Mouse (Mus musculus) intestine, embryonic 15.5 days (tissue): ENCODE data around the gene Boc. TPM values are rescaled to one million over a fixed set of nuclear protein-coding genes. Genes with fewer than 3 reads are reported as not detected.

Source experiments
- ATAC-seq: fragments of 200-750 bp; cut with Nextera tagmentation; 2 replicates; pipeline ENCODE4 v1.8.0; 2017; ENCODE audit warnings: moderate TSS enrichment, moderate library complexity
- H3K27ac ChIP-seq: fragments of 300-500 bp; sonication (generic); 2 replicates; pipeline ENCODE4 v1.5.1; 2015; ENCODE audit warnings: mild to moderate bottlenecking, inconsistent platforms
- H3K27me3 ChIP-seq: fragments of 300-500 bp; sonication (generic); replicated peaks from 2 replicates; pipeline ENCODE4 v1.6.1; 2015; ENCODE audit warnings: inconsistent platforms
- H3K36me3 ChIP-seq: fragments of 300-500 bp; sonication (generic); 2 replicates; pipeline ENCODE4 v1.6.1; 2015; ENCODE audit warnings: inconsistent platforms
- H3K4me1 ChIP-seq: fragments of 300-500 bp; sonication (generic); replicated peaks from 2 replicates; pipeline ENCODE4 v1.6.1; 2015; ENCODE audit warnings: inconsistent platforms
- H3K4me2 ChIP-seq: fragments of 300-500 bp; sonication (generic); replicated peaks from 2 replicates; pipeline ENCODE4 v1.6.1; 2015; ENCODE audit warnings: mild to moderate bottlenecking, inconsistent platforms
- H3K4me3 ChIP-seq: fragments of 300-500 bp; sonication (generic); replicated peaks from 2 replicates; pipeline ENCODE4 v1.5.1; 2015; ENCODE audit warnings: inconsistent platforms
- H3K9ac ChIP-seq: fragments of 300-500 bp; sonication (generic); 2 replicates; pipeline ENCODE4 v1.6.1; 2015; ENCODE audit warnings: inconsistent platforms
- H3K9me3 ChIP-seq: fragments of 300-500 bp; sonication (generic); 2 replicates; pipeline ENCODE4 v1.6.1; 2016; ENCODE audit warnings: inconsistent platforms
- WGBS: fragments of 180-500 bp; shearing (Covaris S2); methylation state at CpG from one replicate; pipeline ENCODE4 v1.1.7; 2015; 5-methylcytosine and 5-hydroxymethylcytosine counted together
- polyA plus RNA-seq: library from polyadenylated mRNA; unstranded; fragments of >200 nt; fragmentation: Nextera tagmentation; extraction: Ambion mirVana; gene quantifications from 2 replicates; pipeline ENCODE4 v1.2.1, GENCODE M21; 2015

Gene Boc
- polyA plus RNA-seq, 1 experiment from 2014 or later, result 10.3 TPM

DNA sequence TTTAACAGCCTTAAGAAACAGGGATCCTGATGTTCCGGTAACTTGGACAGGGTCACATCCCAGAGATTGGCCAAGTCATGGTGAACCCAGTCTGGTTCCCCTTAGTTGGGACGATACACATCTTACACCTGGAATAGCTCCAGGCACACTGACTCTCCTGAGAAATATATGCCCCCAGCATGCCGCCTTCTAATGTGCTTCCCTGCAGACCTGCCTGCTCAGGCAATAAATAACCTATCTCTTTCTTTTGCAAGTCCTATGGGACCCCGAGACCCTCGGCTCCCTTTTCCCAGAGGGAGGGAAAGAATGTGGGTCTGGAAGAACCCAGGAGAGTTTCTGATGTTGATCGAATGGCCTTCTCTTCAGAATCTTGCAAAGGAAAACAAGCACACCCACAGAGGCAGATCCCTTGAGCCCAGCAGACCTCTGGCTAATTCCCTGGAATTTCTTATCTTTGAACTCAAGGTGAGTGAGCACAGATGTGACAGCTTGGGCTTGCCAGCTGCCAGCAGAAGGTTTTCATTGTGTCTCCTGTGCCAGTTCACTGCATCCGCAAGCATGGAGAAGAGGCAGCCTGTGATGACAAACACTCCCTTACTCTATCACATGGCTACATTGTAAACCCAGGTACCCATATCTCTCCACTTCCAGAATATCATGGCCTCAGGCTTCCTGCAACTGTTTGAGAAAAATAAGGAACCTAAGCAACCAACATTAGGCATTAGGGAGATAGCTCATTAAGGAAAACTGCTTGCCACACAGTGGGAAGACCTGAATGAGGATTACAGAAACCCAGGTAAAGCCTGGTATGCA is 8.6 kb downstream of the Boc start:
- peaks cover 12% of the 10 kb centered on the region; the same call in 1 of the 2 replicates for H3K4me1 ChIP-seq
- H3K27ac ChIP-seq, result no peak overlapping the region

DNA sequence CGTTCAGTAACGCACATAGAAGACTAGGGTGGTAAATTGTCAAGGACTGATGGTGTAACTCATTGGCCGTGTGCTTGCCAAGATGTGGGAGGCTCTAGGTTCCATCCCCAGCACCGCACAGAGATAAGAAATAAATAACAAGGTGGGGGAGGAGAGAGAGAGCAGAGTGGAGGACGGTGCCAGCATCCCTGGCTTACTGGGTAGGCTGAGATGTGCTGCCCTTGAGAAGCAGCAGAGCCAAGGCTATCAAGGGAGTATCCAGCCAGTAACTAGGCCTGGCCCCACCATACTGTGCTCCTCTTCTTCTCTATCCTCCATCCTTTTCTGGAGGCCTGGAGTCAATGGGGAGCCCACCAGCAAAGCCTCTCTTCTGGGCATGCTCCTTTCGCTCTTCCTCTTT is 9.3 kb downstream of the Boc start:
- H3K36me3 ChIP-seq, result no peaks in the 10 kb centered on the region
- ATAC-seq, result no peak
- no peak overlapping the region for H3K4me2 ChIP-seq
- no peak overlapping the region for H3K4me3 ChIP-seq
- no peak overlapping the region for H3K9ac ChIP-seq
- WGBS, result 57% methylated on average over 6 of the region's 6 CpGs
- H3K4me1 ChIP-seq, result peaks cover 12% of the 10 kb centered on the region; the same call in 1 of the 2 replicates
- no peaks in the 10 kb centered on the region for H3K27me3 ChIP-seq
- H3K27ac ChIP-seq, result no peak overlapping the region
- H3K9me3 ChIP-seq, result no peaks in the 10 kb centered on the region

More for the DNA sequence above, 8.6 kb downstream of the Boc start:
- Histone ChIP-seq H3K36me3 (no peaks in the 10 kb centered on the region), H3K27me3 (no peaks in the 10 kb centered on the region), H3K4me3 (no peak overlapping the region), H3K4me2 (no peak overlapping the region), H3K9me3 (no peaks in the 10 kb centered on the region), H3K9ac (no peak overlapping the region)
- ATAC-seq, result no peak
- WGBS, result 50% methylated on average over 7 of the region's 7 CpGs

DNA sequence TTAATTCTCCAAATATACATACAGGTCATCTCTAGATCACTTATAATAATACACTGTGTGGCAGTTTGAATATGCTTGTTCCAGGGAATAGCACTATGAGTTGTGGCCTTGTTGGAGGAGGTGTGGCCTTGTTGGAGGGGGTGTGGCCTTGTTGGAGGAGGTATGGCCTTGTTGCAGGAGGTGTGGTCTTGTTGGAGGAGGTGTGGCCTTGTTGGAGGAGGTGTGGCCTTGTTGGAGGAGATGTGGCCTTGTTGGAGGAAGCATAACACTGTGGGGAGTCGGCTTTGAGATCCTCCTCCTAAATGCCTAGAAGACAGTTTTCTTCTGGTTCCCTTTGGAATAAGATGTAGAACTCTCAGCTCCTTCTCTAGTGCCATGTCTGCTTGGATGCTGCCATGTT is 10.7 kb downstream of the Boc start:
- WGBS, result 91% methylated on average over 1 of the region's 1 CpGs
- ATAC-seq, result no peak
- no peaks in the 10 kb centered on the region for H3K9me3 ChIP-seq
- H3K27me3 ChIP-seq, result no peaks in the 10 kb centered on the region
- H3K4me1 ChIP-seq, result peaks cover 16% of the 10 kb centered on the region; the same call in 1 of the 2 replicates
- no peak overlapping the region for H3K4me3 ChIP-seq
- H3K4me2 ChIP-seq, result no peak overlapping the region
- H3K36me3 ChIP-seq, result no peaks in the 10 kb centered on the region
- no peak overlapping the region for H3K9ac ChIP-seq
- no peak overlapping the region for H3K27ac ChIP-seq

DNA sequence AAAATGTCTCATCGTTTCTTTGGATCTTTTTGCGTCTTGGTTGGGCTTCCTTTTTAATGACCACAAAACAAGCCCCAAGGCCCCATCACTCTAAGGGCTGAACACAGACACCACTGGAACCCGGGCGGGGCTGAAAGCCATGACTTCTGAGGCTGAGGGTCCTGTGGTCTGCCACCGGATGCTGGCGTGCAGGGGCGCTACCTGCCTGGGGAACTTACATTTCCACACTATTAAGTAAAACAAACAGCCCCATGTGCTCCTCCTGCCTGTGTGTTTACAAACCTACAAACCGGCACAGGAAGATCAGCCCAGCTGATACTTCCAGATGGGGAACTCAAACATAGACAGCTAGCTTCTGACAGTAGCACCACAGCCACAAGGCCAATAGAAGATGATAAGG is 11.9 kb downstream of the Boc start:
- no peak for ATAC-seq
- 54% methylated on average over 8 of the region's 8 CpGs for WGBS
- H3K9ac ChIP-seq, result no peak overlapping the region
- no peaks in the 10 kb centered on the region for H3K27me3 ChIP-seq
- H3K36me3 ChIP-seq, result no peaks in the 10 kb centered on the region
- H3K27ac ChIP-seq, result no peak overlapping the region
- H3K4me3 ChIP-seq, result no peak overlapping the region
- H3K9me3 ChIP-seq, result no peaks in the 10 kb centered on the region
- peaks cover 22% of the 10 kb centered on the region for H3K4me1 ChIP-seq
- no peak overlapping the region for H3K4me2 ChIP-seq

DNA sequence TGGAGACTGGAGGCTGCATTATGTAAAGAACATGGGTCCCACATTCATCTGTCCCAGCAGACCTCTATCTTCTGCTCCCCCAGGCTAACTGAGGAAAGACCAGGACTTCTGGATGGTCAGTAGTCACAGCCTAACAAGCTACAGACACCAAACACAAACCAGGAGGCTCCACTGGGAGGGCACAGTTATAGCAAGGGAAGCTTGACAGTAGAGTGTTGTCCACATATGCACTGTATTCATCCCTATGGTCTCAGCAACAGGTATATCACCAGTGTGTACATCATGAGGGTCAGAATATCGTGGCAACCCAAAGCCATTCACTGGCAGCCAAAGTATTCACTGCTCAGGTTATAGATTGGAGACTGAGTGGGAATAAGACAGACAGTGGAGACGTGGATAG is 12.8 kb downstream of the Boc start:
- no peak for ATAC-seq
- H3K9me3 ChIP-seq, result no peaks in the 10 kb centered on the region
- no peak overlapping the region for H3K4me2 ChIP-seq
- H3K4me3 ChIP-seq, result no peak overlapping the region
- H3K27me3 ChIP-seq, result no peaks in the 10 kb centered on the region
- WGBS, result 84% methylated on average over 2 of the region's 2 CpGs
- no peaks in the 10 kb centered on the region for H3K36me3 ChIP-seq
- peaks cover 18% of the 10 kb centered on the region for H3K4me1 ChIP-seq
- no peak overlapping the region for H3K27ac ChIP-seq
- no peak overlapping the region for H3K9ac ChIP-seq

DNA sequence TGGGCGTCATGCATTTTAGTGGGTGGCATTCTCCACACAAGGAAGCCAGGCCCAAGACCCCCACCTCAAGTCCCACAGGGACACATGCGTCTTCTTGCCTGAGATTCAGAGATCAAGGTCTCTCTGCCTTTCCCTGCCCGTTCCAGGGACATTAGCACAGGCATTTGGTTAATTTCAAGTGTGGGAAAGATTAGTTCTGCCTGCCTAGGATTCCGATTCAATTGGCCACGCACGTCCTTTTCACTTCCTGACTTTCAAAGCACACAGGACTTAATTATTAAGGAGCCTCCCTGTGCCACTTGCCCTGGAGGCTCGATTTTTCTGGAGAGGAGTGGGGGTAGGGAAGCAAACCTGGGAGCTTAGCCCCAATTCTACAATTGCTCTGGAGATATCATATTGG is 13.5 kb downstream of the Boc start:
- ATAC-seq, result no peak
- no peak overlapping the region for H3K27ac ChIP-seq

DNA sequence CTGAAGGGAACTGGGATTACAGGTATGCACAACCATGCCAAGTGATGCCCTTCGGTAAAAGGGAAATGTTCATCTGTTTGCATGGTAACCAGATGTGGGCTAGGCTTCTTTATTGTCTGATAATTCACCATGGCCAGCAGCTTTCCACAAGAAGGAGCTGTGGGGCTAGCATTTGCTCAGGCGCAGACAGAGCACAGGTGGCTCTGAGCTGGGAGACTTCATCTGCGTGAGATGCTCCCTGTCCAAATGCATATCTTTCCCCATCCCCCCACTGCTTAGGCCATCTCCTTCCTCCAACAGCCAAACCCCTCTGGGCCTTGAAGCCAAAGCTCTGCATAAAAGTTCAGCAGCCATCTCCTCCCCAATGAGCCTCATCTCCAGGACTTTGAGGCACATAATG is 15.6 kb downstream of the Boc start:
- H3K4me2 ChIP-seq, result no peak overlapping the region
- peaks cover 24% of the 10 kb centered on the region for H3K4me1 ChIP-seq
- H3K9me3 ChIP-seq, result no peaks in the 10 kb centered on the region
- no peaks in the 10 kb centered on the region for H3K27me3 ChIP-seq
- H3K27ac ChIP-seq, result 0 out of 2 replicates have a peak overlapping the region, but pooled peaks have one; percentile 9
- H3K9ac ChIP-seq, result no peak overlapping the region
- WGBS, result 46% methylated on average over 3 of the region's 3 CpGs
- no peak overlapping the region for H3K4me3 ChIP-seq
- no peaks in the 10 kb centered on the region for H3K36me3 ChIP-seq
- ATAC-seq, result no peak

More for the DNA sequence above, 13.5 kb downstream of the Boc start:
- 58% methylated on average over 7 of the region's 7 CpGs for WGBS
- H3K36me3 ChIP-seq, result no peaks in the 10 kb centered on the region
- H3K4me1 ChIP-seq, result peaks cover 14% of the 10 kb centered on the region
- no peaks in the 10 kb centered on the region for H3K27me3 ChIP-seq
- no peaks in the 10 kb centered on the region for H3K9me3 ChIP-seq
- no peak overlapping the region for H3K4me3 ChIP-seq
- H3K4me2 ChIP-seq, result no peak overlapping the region
- no peak overlapping the region for H3K9ac ChIP-seq

DNA sequence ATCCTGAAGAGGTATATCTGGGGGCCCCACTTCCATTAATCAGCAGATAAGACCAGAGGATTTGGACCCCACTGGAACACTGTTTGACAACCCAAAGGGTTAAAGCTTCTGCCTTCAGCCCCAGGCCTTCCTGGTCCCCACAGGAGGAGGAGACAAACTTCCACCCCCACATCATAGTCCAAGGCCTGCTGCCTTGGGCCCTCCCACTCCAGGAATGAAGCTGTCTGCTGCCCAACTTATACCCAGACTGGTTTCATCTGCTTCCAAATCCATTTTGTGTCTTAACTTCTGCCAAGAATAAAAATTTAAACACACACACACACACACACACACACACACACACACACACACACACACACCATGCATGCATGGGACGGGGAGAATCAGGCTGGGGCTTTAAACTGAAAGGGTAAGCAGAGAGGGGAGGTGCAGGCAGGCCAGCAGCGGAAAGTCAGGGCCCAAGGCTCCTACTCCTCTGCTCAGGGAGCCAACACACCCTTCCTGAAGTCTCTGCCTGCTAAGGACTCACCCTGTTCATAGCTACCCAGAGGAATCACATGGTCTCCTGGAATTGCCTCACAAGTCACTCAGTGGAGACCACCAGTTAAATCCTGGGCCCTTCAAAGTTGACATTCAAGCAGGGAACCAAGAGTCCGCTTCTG is 16.5 kb downstream of the Boc start:
- no peaks in the 10 kb centered on the region for H3K27me3 ChIP-seq
- ATAC-seq, result peak; percentile 86
- H3K9ac ChIP-seq, result no peak overlapping the region
- no peak overlapping the region for H3K4me2 ChIP-seq
- H3K9me3 ChIP-seq, result no peaks in the 10 kb centered on the region
- no peak overlapping the region for H3K4me3 ChIP-seq
- H3K27ac ChIP-seq, result peak overlapping the region; percentile 48; the same call in 1 of the 2 replicates
- H3K4me1 ChIP-seq, result peaks cover 27% of the 10 kb centered on the region
- no peaks in the 10 kb centered on the region for H3K36me3 ChIP-seq
- WGBS, result 54% methylated on average over 3 of the region's 3 CpGs

DNA sequence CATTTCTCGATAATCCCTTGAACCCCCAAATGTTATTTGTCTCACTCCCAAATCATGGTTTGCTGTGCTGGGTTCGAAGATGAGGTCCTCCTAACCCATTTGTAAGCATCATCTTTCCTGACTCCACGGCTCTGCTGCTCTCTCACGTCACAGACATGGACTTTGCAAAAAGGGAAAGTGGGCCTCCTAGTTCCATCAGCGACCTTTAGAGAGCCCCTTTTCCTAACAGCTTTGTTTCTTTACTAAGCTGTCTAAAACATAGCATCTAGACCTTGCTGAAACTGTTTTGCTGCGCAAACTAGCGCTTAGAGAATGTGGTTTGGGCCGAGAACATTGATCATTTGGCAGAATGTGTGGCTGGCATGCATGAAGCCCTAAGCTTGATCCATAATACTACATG is 19.1 kb downstream of the Boc start:
- no peaks in the 10 kb centered on the region for H3K27me3 ChIP-seq
- H3K27ac ChIP-seq, result no peak overlapping the region
- no peak overlapping the region for H3K4me2 ChIP-seq
- 64% methylated on average over 8 of the region's 8 CpGs for WGBS
- H3K4me3 ChIP-seq, result no peak overlapping the region
- H3K36me3 ChIP-seq, result no peaks in the 10 kb centered on the region
- peaks cover 27% of the 10 kb centered on the region for H3K4me1 ChIP-seq
- no peak overlapping the region for H3K9ac ChIP-seq
- no peak for ATAC-seq
- H3K9me3 ChIP-seq, result no peaks in the 10 kb centered on the region

DNA sequence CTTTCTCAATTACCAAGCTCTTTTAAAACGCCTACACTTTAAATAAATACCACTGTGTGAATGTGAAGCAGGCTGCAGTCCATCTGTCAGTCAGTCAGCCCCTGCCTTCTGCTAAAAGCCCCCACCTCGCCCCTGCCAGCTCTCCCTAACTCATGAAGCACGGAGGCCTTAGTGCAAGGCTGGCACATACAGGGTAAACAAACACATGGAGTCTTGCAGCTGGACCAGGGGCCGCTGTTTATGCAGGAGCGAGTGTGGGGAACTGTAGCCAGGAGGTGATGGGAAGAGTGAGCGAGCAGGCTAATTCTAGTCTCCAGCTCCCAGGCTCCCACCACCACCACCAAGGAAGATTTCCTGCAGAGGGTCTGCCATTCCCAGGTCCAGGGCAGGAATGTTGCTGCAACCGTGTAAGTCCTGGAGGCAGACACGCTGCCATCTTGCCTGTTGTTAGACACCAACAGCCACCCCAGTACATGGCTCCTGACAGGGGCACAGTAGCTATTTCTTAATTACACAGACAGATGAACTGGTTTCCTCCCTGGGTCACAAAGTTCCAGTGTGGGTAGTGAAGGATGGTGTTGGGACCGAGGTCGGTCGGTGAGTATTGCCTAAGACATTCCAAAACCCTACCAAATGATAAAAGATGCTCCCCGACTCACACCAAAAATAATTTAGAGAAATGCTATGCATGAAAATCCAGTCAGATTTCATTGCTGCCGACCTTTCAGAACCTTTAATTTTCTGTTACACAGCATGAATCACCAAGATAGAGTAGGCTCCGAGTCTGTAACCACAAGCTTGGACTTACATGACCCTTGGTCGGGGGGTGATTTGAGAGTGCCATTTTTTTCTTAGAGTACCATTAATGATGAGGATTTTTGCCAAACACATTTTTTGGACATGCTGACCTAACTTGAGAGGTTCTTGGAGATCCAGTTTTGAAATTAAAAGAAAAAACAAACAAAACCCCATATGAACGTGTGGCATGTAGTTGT is 20.0 kb downstream of the Boc start:
- no peaks in the 10 kb centered on the region for H3K9me3 ChIP-seq
- peaks cover 27% of the 10 kb centered on the region for H3K4me1 ChIP-seq
- no peak overlapping the region for H3K27ac ChIP-seq
- WGBS, result 49% methylated on average over 16 of the region's 16 CpGs
- no peak overlapping the region for H3K4me3 ChIP-seq
- H3K4me2 ChIP-seq, result no peak overlapping the region
- no peaks in the 10 kb centered on the region for H3K36me3 ChIP-seq
- H3K27me3 ChIP-seq, result no peaks in the 10 kb centered on the region
- no peak overlapping the region for H3K9ac ChIP-seq
- 0 out of 2 replicates have a peak, but pooled peaks have one; percentile 12 for ATAC-seq

DNA sequence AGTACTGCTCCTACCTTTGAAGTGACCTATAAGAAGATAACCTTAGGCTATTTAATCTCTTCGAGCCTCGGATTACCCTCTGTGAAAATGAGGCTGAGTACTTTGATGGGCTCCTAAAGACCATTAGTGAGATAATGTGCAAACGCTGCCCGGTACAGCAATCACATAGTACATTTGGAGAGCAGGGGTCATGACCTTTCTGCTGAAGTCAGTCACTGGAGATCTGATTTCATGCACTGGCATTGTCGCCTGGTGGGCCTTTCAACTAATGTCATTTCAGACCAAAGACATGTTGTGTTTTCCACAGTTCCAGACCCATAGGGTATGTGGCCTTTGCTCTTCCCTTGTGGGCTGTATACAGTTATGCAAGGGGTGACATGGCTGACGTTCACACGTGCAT is 24.6 kb downstream of the Boc start:
- H3K9me3 ChIP-seq, result no peaks in the 10 kb centered on the region
- H3K4me2 ChIP-seq, result no peak overlapping the region
- H3K4me1 ChIP-seq, result peaks cover 25% of the 10 kb centered on the region
- 35% methylated on average over 7 of the region's 7 CpGs for WGBS
- H3K27me3 ChIP-seq, result no peaks in the 10 kb centered on the region
- H3K36me3 ChIP-seq, result no peaks in the 10 kb centered on the region
- H3K9ac ChIP-seq, result no peak overlapping the region
- no peak for ATAC-seq
- no peak overlapping the region for H3K4me3 ChIP-seq
- no peak overlapping the region for H3K27ac ChIP-seq

DNA sequence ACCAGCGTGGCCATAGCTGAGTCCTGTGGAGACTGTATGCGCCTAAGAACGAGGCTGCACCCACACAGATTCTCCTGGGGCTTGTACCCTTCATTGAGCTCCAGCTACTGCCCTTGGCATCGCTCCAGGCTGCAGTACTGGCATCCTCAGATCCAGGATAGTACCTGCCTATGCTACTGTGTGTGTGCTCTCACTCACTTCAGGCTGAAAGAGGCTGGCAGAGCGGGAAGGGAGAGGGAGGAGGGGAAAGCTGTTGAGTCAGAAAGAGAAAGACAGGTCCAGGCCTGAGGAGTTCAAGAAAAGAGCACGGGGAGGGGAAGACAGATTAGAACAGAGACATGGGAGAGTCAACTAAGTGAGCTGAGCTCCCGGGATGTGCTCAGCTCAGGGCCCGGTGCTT is 25.2 kb downstream of the Boc start:
- Histone ChIP-seq H3K9ac (no peak overlapping the region), H3K4me2 (no peak overlapping the region), H3K36me3 (no peaks in the 10 kb centered on the region), H3K27ac (no peak overlapping the region), H3K27me3 (no peaks in the 10 kb centered on the region), H3K4me1 (peaks cover 22% of the 10 kb centered on the region), H3K9me3 (no peaks in the 10 kb centered on the region), H3K4me3 (no peak overlapping the region)
- 62% methylated on average over 8 of the region's 8 CpGs for WGBS
- ATAC-seq, result no peak
